Mouse (Mus musculus): ENCODE results near the gene Rbfox2. TPM values are rescaled to one million over a fixed set of nuclear protein-coding genes. Genes with fewer than 3 reads are reported as not detected.
A peak's percentile ranks its signal among the peaks of the same experiment; 100 is the strongest.

Gene Rbfox2
- total RNA-seq (2021), result 100 to 1,000 TPM; 244 to 265 TPM

- DNase-seq (ENCODE audit: low spot score in 2 of 2), result peak; percentile 85 to 90
These were observed at the start of gene Rbfox2 for GRCm38 (mm10) chr15:77306547-77307261. TSS of gene Rbfox2 (minus strand) at chr15:77307004.

GRCm38 (mm10) chr15:77356248-77356810 lies 49.5 kb upstream of the Rbfox2 start:
- DNase-seq (ENCODE audit: low spot score in 2 of 2), result peak; percentile 44 to 89
- intact Hi-C loops (cut with DNase I), result loop anchor here (5.0 kb wide), 1 partner anchor 204 kb away; no protein-coding TSS in a partner anchor

More at GRCm38 (mm10) chr15:77306547-77307261, at the start of gene Rbfox2:
- intact Hi-C loops (cut with DNase I), result no loop called here

- intact Hi-C loops (cut with DNase I), result loop anchor here (5.0 kb wide), 1 partner anchor 203 kb away; no protein-coding TSS in a partner anchor
- no peak for DNase-seq (ENCODE audit: low spot score in 2 of 2)
These were observed 48.2 kb upstream of the Rbfox2 start for GRCm38 (mm10) chr15:77354848-77355551.

- no peak for DNase-seq (ENCODE audit: low spot score in 2 of 2)
- intact Hi-C loops (cut with DNase I), result no loop called here
These were observed 47.7 kb upstream of the Rbfox2 start for GRCm38 (mm10) chr15:77354496-77354847.

GRCm38 (mm10) chr15:77353764-77354163 lies 47.0 kb upstream of the Rbfox2 start:
- intact Hi-C loops (cut with DNase I), result no loop called here
- DNase-seq (ENCODE audit: low spot score in 2 of 2), result no peak

- intact Hi-C loops (cut with DNase I), result no loop called here
- no peak for DNase-seq (ENCODE audit: low spot score in 2 of 2)
These were observed 46.1 kb upstream of the Rbfox2 start for GRCm38 (mm10) chr15:77352863-77353262.

- no peak for DNase-seq (ENCODE audit: low spot score in 2 of 2)
- intact Hi-C loops (cut with DNase I), result no loop called here
These were observed 43.3 kb upstream of the Rbfox2 start for GRCm38 (mm10) chr15:77350117-77350516.

GRCm38 (mm10) chr15:77348146-77348545 lies 41.3 kb upstream of the Rbfox2 start:
- intact Hi-C loops (cut with DNase I), result no loop called here
- DNase-seq (ENCODE audit: low spot score in 2 of 2), result no peak

GRCm38 (mm10) chr15:77344127-77345125 lies 37.6 kb upstream of the Rbfox2 start:
- no peak for DNase-seq (ENCODE audit: low spot score in 2 of 2)
- intact Hi-C loops (cut with DNase I), result no loop called here

GRCm38 (mm10) chr15:77343527-77344091 lies 36.8 kb upstream of the Rbfox2 start:
- intact Hi-C loops (cut with DNase I), result no loop called here
- DNase-seq (ENCODE audit: low spot score in 2 of 2), result peak in 1 of 2 experiments; percentile 48

GRCm38 (mm10) chr15:77342962-77343526 lies 36.2 kb upstream of the Rbfox2 start:
- intact Hi-C loops (cut with DNase I), result no loop called here
- no peak for DNase-seq (ENCODE audit: low spot score in 2 of 2)

GRCm38 (mm10) chr15:77342005-77342404 lies 35.2 kb upstream of the Rbfox2 start:
- intact Hi-C loops (cut with DNase I), result no loop called here

GRCm38 (mm10) chr15:77340581-77340980 lies 33.8 kb upstream of the Rbfox2 start:
- intact Hi-C loops (cut with DNase I), result no loop called here
- no peak for DNase-seq (ENCODE audit: low spot score in 2 of 2)

More at GRCm38 (mm10) chr15:77342005-77342404, 35.2 kb upstream of the Rbfox2 start:
- no peak for DNase-seq (ENCODE audit: low spot score in 2 of 2)

GRCm38 (mm10) chr15:77338924-77339429 lies 32.2 kb upstream of the Rbfox2 start:
- intact Hi-C loops (cut with DNase I), result no loop called here
- no peak for DNase-seq (ENCODE audit: low spot score in 2 of 2)

GRCm38 (mm10) chr15:77338451-77338850 lies 31.6 kb upstream of the Rbfox2 start:
- intact Hi-C loops (cut with DNase I), result no loop called here
- DNase-seq (ENCODE audit: low spot score in 2 of 2), result no peak

GRCm38 (mm10) chr15:77337926-77338325 lies 31.1 kb upstream of the Rbfox2 start:
- DNase-seq (ENCODE audit: low spot score in 2 of 2), result peak in 1 of 2 experiments; percentile 7
- intact Hi-C loops (cut with DNase I), result no loop called here

GRCm38 (mm10) chr15:77336968-77337341 lies 30.2 kb upstream of the Rbfox2 start:
- intact Hi-C loops (cut with DNase I), result loop anchor here (1.0 kb wide), 1 partner anchor 112 kb away; no protein-coding TSS in a partner anchor

GRCm38 (mm10) chr15:77336287-77336967 lies 29.6 kb upstream of the Rbfox2 start:
- intact Hi-C loops (cut with DNase I), result loop anchor here (1.0 kb wide), 1 partner anchor 111 kb away; no protein-coding TSS in a partner anchor

More at GRCm38 (mm10) chr15:77336968-77337341, 30.2 kb upstream of the Rbfox2 start:
- no peak for DNase-seq (ENCODE audit: low spot score in 2 of 2)

More at GRCm38 (mm10) chr15:77336287-77336967, 29.6 kb upstream of the Rbfox2 start:
- DNase-seq (ENCODE audit: low spot score in 2 of 2), result peak; percentile 84 to 85

Data from left cerebral cortex, postnatal 25 days (tissue).